Mouse (Mus musculus) liver, embryonic 14.5 days (tissue): ENCODE data around the gene Man1c1.

Source experiments
- CTCF ChIP-seq: IDR thresholded peaks from 2 replicates; pipeline ENCODE4 v1.5.1; 2016; ENCODE audit warnings: antibody characterized with exemption, low read depth, control low read depth
- EP300 ChIP-seq: IDR thresholded peaks from 2 replicates; pipeline ENCODE4 v1.6.1; 2016; ENCODE audit warnings: antibody characterized with exemption, low read depth

- TF ChIP-seq CTCF (no peak), EP300 (no peak)
Measured at GRCm38 (mm10) chr4:134559154-134559553, 144.9 kb downstream of the Man1c1 start.
